Mouse (Mus musculus): ENCODE measurements around the gene Ppm1a. TPM values are rescaled to one million over a fixed set of nuclear protein-coding genes. Genes with fewer than 3 reads are reported as not detected.

Gene Ppm1a
- polyA plus RNA-seq, 1 experiment from 2014 or later = 44.0 TPM

DNA sequence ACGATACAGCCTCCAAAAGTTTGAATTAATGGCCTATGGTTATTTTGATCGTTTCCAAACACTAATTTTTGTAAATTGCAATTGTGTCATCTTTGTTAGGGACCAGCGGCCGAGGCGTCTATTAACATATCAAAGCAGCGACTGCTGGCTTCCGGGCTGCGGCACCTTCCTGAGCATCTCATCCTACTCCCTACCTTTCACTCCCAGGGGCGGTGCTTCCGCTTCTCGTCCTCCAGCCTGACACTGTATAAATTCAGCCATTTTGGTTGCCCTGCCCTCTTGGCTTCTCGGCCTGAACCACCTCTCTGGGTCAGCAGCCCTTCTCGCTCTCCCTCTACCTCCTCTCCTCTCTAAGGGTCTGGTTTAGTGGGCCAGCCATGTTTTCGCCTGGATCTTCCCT, 11.8 kb upstream of the Ppm1a start:
- H3K9me3 ChIP-seq (replicated peaks) = no peaks in the 10 kb centered on the region
- H3K4me1 ChIP-seq = no peaks in the 10 kb centered on the region
- no peak for ATAC-seq
- no peak overlapping the region for H3K9ac ChIP-seq
- no peaks in the 10 kb centered on the region for H3K36me3 ChIP-seq (ENCODE audit: poor library complexity, severe bottlenecking)
- no peak overlapping the region for H3K4me2 ChIP-seq
- no peaks in the 10 kb centered on the region for H3K27me3 ChIP-seq
- H3K27ac ChIP-seq = no peak overlapping the region
- H3K4me3 ChIP-seq = no peak overlapping the region
- WGBS = 52% methylated on average over 14 of the region's 14 CpGs

GRCm38 (mm10) chr12:72748341-72748740, 8.9 kb upstream of the Ppm1a start:
- Histone ChIP-seq H3K9me3 (replicated peaks) (no peaks in the 10 kb centered on the region), H3K4me1 (no peaks in the 10 kb centered on the region), H3K27ac (no peak overlapping the region), H3K36me3 (ENCODE audit: poor library complexity, severe bottlenecking) (no peaks in the 10 kb centered on the region), H3K4me2 (no peak overlapping the region), H3K4me3 (no peak overlapping the region), H3K27me3 (no peaks in the 10 kb centered on the region), H3K9ac (no peak overlapping the region)
- no peak for ATAC-seq
- 82% methylated on average over 4 of the region's 4 CpGs for WGBS

- no peak overlapping the region for H3K27ac ChIP-seq
- 82% methylated on average over 4 of the region's 4 CpGs for WGBS
- H3K4me3 ChIP-seq = no peak overlapping the region
- ATAC-seq = no peak
- no peaks in the 10 kb centered on the region for H3K9me3 ChIP-seq (replicated peaks)
- H3K4me2 ChIP-seq = no peak overlapping the region
- no peak overlapping the region for H3K9ac ChIP-seq
- H3K4me1 ChIP-seq = no peaks in the 10 kb centered on the region
- H3K27me3 ChIP-seq = no peaks in the 10 kb centered on the region
- H3K36me3 ChIP-seq (ENCODE audit: poor library complexity, severe bottlenecking) = no peaks in the 10 kb centered on the region
These were observed 8.4 kb upstream of the Ppm1a start for GRCm38 (mm10) chr12:72748841-72749240.

DNA sequence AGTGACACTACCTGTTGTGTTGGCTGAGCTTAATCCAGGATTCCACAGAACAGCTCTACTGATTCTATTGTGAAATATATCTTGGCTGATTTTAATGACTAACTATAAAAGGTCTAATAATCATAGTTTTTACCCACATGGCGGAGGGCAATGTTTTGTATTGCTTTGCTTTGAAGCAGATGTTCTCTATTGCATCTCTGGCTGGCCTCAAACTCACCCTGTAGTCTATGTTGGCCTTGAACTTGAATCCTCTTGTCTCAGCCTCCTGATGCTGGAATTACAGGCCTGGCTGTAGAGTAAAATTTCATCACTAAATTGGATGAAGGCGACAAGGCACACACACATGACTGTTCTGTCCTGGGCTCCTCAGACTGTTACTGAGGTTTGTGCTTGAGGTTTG, 7.8 kb upstream of the Ppm1a start:
- H3K36me3 ChIP-seq (ENCODE audit: poor library complexity, severe bottlenecking) = no peaks in the 10 kb centered on the region
- no peaks in the 10 kb centered on the region for H3K9me3 ChIP-seq (replicated peaks)
- H3K27me3 ChIP-seq = no peaks in the 10 kb centered on the region
- ATAC-seq = no peak
- no peak overlapping the region for H3K27ac ChIP-seq
- no peaks in the 10 kb centered on the region for H3K4me1 ChIP-seq
- H3K4me3 ChIP-seq = no peak overlapping the region
- H3K4me2 ChIP-seq = no peak overlapping the region
- no peak overlapping the region for H3K9ac ChIP-seq
- 82% methylated on average over 2 of the region's 2 CpGs for WGBS

DNA sequence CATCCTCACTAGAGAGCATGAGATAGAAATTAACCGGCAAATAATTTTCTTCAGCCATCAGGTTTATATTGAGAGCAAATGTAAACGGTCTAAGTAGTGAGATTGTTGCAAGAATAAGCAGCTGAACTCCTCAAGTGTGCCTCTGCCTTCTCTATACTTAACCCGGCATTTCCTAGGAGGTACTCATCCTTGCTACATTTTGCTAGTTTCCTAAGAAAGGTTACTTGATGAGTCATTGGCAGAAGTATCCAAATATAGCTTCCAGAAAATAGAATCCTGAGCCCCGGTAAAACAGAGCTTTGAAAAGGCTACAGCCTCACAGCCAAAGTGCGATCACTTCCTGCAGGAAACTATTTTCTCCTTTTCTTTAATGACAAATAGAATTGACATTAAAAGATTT, 7.2 kb upstream of the Ppm1a start:
- 85% methylated on average over 5 of the region's 5 CpGs for WGBS
- Histone ChIP-seq H3K4me3 (no peak overlapping the region), H3K4me1 (no peaks in the 10 kb centered on the region), H3K9ac (no peak overlapping the region), H3K27ac (no peak overlapping the region), H3K27me3 (no peaks in the 10 kb centered on the region), H3K9me3 (replicated peaks) (no peaks in the 10 kb centered on the region), H3K4me2 (no peak overlapping the region), H3K36me3 (ENCODE audit: poor library complexity, severe bottlenecking) (no peaks in the 10 kb centered on the region)
- no peak for ATAC-seq

DNA sequence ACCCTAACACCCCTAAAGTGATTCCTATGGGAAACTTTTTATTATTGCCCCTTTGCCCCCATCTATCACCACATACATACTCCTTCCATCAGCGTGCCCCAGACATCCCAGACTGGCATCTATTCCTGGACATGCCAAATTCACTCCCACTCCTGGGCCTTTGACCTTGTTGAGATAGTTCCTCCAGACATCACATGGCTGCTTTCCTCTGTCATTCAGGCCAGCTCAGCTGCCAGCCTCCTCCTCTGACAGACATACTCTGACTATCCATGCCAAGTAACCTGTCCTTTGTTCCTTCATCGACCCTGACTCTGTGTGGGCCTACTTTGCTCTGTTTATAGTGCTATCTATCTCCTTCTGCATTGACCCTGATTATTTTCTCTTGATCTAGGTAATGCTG, 6.6 kb upstream of the Ppm1a start:
- no peaks in the 10 kb centered on the region for H3K27me3 ChIP-seq
- ATAC-seq = no peak
- no peak overlapping the region for H3K4me2 ChIP-seq
- no peaks in the 10 kb centered on the region for H3K9me3 ChIP-seq (replicated peaks)
- no peaks in the 10 kb centered on the region for H3K4me1 ChIP-seq
- no peaks in the 10 kb centered on the region for H3K36me3 ChIP-seq (ENCODE audit: poor library complexity, severe bottlenecking)
- H3K27ac ChIP-seq = no peak overlapping the region
- H3K4me3 ChIP-seq = no peak overlapping the region
- no peak overlapping the region for H3K9ac ChIP-seq
- 83% methylated on average over 2 of the region's 2 CpGs for WGBS

GRCm38 (mm10) chr12:72757596-72757995, 341 bp downstream of the Ppm1a start:
- Histone ChIP-seq H3K9ac (no peak overlapping the region), H3K4me2 (no peak overlapping the region), H3K27ac (no peak overlapping the region), H3K4me3 (no peak overlapping the region), H3K27me3 (no peaks in the 10 kb centered on the region), H3K9me3 (replicated peaks) (no peaks in the 10 kb centered on the region), H3K4me1 (peaks cover 20% of the 10 kb centered on the region), H3K36me3 (ENCODE audit: poor library complexity, severe bottlenecking) (no peaks in the 10 kb centered on the region)
- no peak for ATAC-seq
- WGBS = 6% methylated on average over 1 of the region's 1 CpGs

- peaks cover 33% of the 10 kb centered on the region for H3K4me1 ChIP-seq
- peak overlapping the region; percentile 70 for H3K4me2 ChIP-seq
- H3K9ac ChIP-seq = peak overlapping the region; percentile 50; the same call in 1 of the 2 replicates
- H3K9me3 ChIP-seq (replicated peaks) = no peaks in the 10 kb centered on the region
- H3K27ac ChIP-seq = peak overlapping the region; percentile 96; the same call in 1 of the 2 replicates
- H3K4me3 ChIP-seq = peak overlapping the region; percentile 79
- no peak for ATAC-seq
- no peaks in the 10 kb centered on the region for H3K27me3 ChIP-seq
- no peaks in the 10 kb centered on the region for H3K36me3 ChIP-seq (ENCODE audit: poor library complexity, severe bottlenecking)
- 10% methylated on average over 7 of the region's 7 CpGs for WGBS
These were observed 2.7 kb downstream of the Ppm1a start for GRCm38 (mm10) chr12:72759956-72760355.

DNA sequence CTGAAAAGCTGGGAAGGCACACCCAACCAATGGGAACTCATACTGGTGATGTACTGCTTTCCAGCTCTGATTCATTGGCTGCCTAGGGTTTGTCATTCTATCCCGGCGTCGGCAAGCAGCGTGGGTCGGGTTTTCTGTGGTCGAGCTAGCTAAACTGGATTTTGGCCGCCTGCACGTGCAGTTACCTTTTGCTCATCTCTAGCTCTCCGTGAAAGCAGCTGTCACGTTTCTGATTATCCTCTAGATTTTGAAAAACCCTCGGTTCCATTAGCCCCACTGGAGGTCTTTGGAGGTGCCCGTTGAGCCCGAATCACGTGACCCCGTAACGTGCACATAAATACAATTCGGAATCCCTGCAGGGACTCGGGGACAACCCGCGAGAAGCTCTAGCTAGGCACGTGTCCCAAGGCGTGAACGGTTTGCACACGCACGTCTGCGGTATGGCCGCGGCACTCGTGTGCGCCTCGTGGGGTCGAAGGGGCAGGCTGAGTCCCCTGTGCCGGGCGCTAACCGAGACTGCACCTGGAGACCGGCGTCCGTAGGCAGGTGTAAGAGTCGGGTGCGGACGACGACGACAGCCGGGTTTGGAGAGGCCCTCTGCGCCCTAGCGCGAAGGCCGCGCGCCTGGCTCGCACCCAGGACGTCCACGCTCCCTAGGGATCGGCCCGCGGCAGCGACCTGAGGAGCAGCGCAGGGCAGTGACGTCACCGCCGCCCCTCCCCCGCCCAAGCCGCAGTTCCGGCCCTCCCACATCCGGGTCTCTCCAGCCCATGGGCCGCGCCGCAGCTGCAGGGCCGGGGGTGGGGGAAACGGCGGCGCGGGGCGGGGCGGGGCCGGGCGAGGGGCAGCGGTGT, 3.3 kb downstream of the Ppm1a start:
- peak overlapping the region; percentile 79 for H3K4me3 ChIP-seq
- peak overlapping the region; percentile 70 for H3K4me2 ChIP-seq
- H3K4me1 ChIP-seq = peaks cover 33% of the 10 kb centered on the region
- no peaks in the 10 kb centered on the region for H3K36me3 ChIP-seq (ENCODE audit: poor library complexity, severe bottlenecking)
- H3K9me3 ChIP-seq (replicated peaks) = no peaks in the 10 kb centered on the region
- peak overlapping the region; percentile 98 for H3K9ac ChIP-seq
- peak overlapping the region; percentile 96 for H3K27ac ChIP-seq
- WGBS = under 1% methylated on average over 67 of the region's 78 CpGs
- no peaks in the 10 kb centered on the region for H3K27me3 ChIP-seq
- ATAC-seq = peak; percentile 93

GRCm38 (mm10) chr12:72761230-72761648, 4.0 kb downstream of the Ppm1a start:
- H3K27me3 ChIP-seq = no peaks in the 10 kb centered on the region
- H3K4me2 ChIP-seq = peak overlapping the region; percentile 70
- H3K4me3 ChIP-seq = peak overlapping the region; percentile 79
- H3K27ac ChIP-seq = peak overlapping the region; percentile 96
- H3K4me1 ChIP-seq = peaks cover 33% of the 10 kb centered on the region
- no peaks in the 10 kb centered on the region for H3K36me3 ChIP-seq (ENCODE audit: poor library complexity, severe bottlenecking)
- WGBS = 0% methylated on average over 19 of the region's 71 CpGs
- H3K9ac ChIP-seq = peak overlapping the region; percentile 98
- no peaks in the 10 kb centered on the region for H3K9me3 ChIP-seq (replicated peaks)
- ATAC-seq = peak; percentile 78

GRCm38 (mm10) chr12:72761649-72762261, 4.5 kb downstream of the Ppm1a start:
- Histone ChIP-seq H3K27ac (peak overlapping the region; percentile 96), H3K9me3 (replicated peaks) (no peaks in the 10 kb centered on the region), H3K27me3 (no peaks in the 10 kb centered on the region), H3K36me3 (ENCODE audit: poor library complexity, severe bottlenecking) (no peaks in the 10 kb centered on the region), H3K4me2 (peak overlapping the region; percentile 70), H3K4me1 (peaks cover 32% of the 10 kb centered on the region), H3K9ac (peak overlapping the region; percentile 98), H3K4me3 (peak overlapping the region; percentile 79)
- under 1% methylated on average over 33 of the region's 43 CpGs for WGBS
- peak; percentile 65 for ATAC-seq

DNA sequence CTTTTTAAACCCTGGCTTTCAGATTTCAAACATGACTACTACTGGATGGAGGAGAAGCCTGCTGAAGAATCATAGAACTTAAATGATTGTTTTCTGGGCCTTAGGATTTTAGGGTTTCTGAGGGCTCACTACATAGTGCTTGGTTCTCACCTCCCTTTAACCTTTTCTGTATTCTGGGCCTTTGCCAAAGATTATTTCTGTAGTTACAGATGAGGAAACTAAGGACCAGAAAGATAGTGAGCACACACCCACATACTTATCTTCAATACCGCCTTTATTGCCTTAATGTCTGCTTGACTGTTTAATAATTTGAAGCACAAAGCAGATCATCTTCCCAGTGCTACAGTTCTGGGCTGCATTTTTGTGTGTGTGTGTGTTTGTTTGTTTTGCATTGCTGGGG, 5.2 kb downstream of the Ppm1a start:
- H3K27ac ChIP-seq = no peak overlapping the region
- H3K4me2 ChIP-seq = peak overlapping the region; percentile 70
- no peaks in the 10 kb centered on the region for H3K36me3 ChIP-seq (ENCODE audit: poor library complexity, severe bottlenecking)
- H3K4me3 ChIP-seq = peak overlapping the region; percentile 79
- ATAC-seq = no peak
- peaks cover 24% of the 10 kb centered on the region for H3K4me1 ChIP-seq
- H3K9ac ChIP-seq = peak overlapping the region; percentile 98
- no peaks in the 10 kb centered on the region for H3K27me3 ChIP-seq
- no peaks in the 10 kb centered on the region for H3K9me3 ChIP-seq (replicated peaks)
- 60% methylated on average over 1 of the region's 1 CpGs for WGBS

Measured in forebrain, embryonic 13.5 days (tissue).